Mouse (Mus musculus): ENCODE data around the gene Ifrd2. TPM values are rescaled to one million over a fixed set of nuclear protein-coding genes. Genes with fewer than 3 reads are reported as not detected.

Gene Ifrd2
- polyA plus RNA-seq, 1 experiment, result 55.4 TPM

GRCm38 (mm10) chr9:107545602-107546001 lies 41.8 kb upstream of the Ifrd2 start:
- H3K27ac ChIP-seq (ENCODE audit: insufficient read depth, low read depth, low read length), result no peak overlapping the region
- H3K4me3 ChIP-seq (ENCODE audit: low read depth, low read length), result no peak overlapping the region
- H3K36me3 ChIP-seq (ENCODE audit: control insufficient read depth, insufficient read depth, low read length), result peaks cover 8% of the 10 kb centered on the region; the same call in 1 of the 2 replicates
- no peaks in the 10 kb centered on the region for H3K27me3 ChIP-seq (ENCODE audit: control insufficient read depth, insufficient read depth, low read length)
- WGBS, result 18% methylated on average over 3 of the region's 3 CpGs
- TF ChIP-seq POLR2A (IDR thresholded peaks at IDR 0.05; ENCODE audit: low read depth, low read length), result no peak
- TF ChIP-seq CTCF (IDR thresholded peaks at IDR 0.05; ENCODE audit: extremely low read depth, insufficient read length, insufficient replicate concordance, low read depth, low read length), result peak; percentile 95; the same call in 1 of the 2 replicates
- peaks cover 15% of the 10 kb centered on the region for H3K4me1 ChIP-seq (ENCODE audit: control insufficient read depth, insufficient read depth, insufficient read length, low read length)

GRCm38 (mm10) chr9:107547026-107547425 lies 40.4 kb upstream of the Ifrd2 start, which contains the start of gene Zmynd10:
Gene Zmynd10, plus strand, starts transcription at chr9:107547298.
- 2% methylated on average over 20 of the region's 20 CpGs for WGBS
- Histone ChIP-seq H3K4me3 (ENCODE audit: low read depth, low read length) (peak within 1 kb of the TSS; percentile 27), H3K36me3 (ENCODE audit: control insufficient read depth, insufficient read depth, low read length) (peaks cover 8% of the 10 kb centered on the region; the same call in 1 of the 2 replicates), H3K27me3 (ENCODE audit: control insufficient read depth, insufficient read depth, low read length) (no peaks in the 10 kb centered on the region), H3K4me1 (ENCODE audit: control insufficient read depth, insufficient read depth, insufficient read length, low read length) (peaks cover 18% of the 10 kb centered on the region), H3K27ac (ENCODE audit: insufficient read depth, low read depth, low read length) (no peak within 1 kb of the TSS)
- TF ChIP-seq POLR2A (IDR thresholded peaks at IDR 0.05; ENCODE audit: low read depth, low read length), result no peak
- no peak for TF ChIP-seq CTCF (IDR thresholded peaks at IDR 0.05; ENCODE audit: extremely low read depth, insufficient read length, insufficient replicate concordance, low read depth, low read length)

DNA sequence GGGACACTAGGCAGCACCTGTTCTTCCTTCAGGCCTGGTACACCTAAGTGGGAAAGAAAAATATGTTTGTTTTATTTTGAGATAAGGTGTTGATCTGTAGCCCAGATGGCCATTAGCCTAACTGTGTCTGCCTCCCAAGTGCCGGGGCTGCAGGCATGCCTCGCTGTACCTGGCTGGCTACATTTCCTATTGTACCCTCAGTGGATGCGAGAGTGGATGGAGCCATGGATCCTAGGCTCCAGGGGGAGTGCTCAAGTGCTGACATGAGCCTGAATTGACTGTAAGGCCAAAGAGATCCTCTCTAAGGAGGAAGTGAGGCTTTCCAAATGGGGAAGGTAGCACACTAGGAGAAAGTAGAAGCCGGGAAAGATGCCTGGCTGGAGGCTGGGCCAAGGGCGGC lies 39.5 kb upstream of the Ifrd2 start:
- Histone ChIP-seq H3K4me3 (ENCODE audit: low read depth, low read length) (no peak overlapping the region), H3K36me3 (ENCODE audit: control insufficient read depth, insufficient read depth, low read length) (peaks cover 8% of the 10 kb centered on the region; the same call in 1 of the 2 replicates), H3K4me1 (ENCODE audit: control insufficient read depth, insufficient read depth, insufficient read length, low read length) (peaks cover 18% of the 10 kb centered on the region), H3K27ac (ENCODE audit: insufficient read depth, low read depth, low read length) (no peak overlapping the region), H3K27me3 (ENCODE audit: control insufficient read depth, insufficient read depth, low read length) (no peaks in the 10 kb centered on the region)
- WGBS, result 69% methylated on average over 5 of the region's 5 CpGs
- no peak for TF ChIP-seq POLR2A (IDR thresholded peaks at IDR 0.05; ENCODE audit: low read depth, low read length)
- TF ChIP-seq CTCF (IDR thresholded peaks at IDR 0.05; ENCODE audit: extremely low read depth, insufficient read length, insufficient replicate concordance, low read depth, low read length), result no peak

GRCm38 (mm10) chr9:107548820-107549219 lies 38.6 kb upstream of the Ifrd2 start:
- no peaks in the 10 kb centered on the region for H3K27me3 ChIP-seq (ENCODE audit: control insufficient read depth, insufficient read depth, low read length)
- H3K27ac ChIP-seq (ENCODE audit: insufficient read depth, low read depth, low read length), result no peak overlapping the region
- H3K4me1 ChIP-seq (ENCODE audit: control insufficient read depth, insufficient read depth, insufficient read length, low read length), result peaks cover 19% of the 10 kb centered on the region
- TF ChIP-seq CTCF (IDR thresholded peaks at IDR 0.05; ENCODE audit: extremely low read depth, insufficient read length, insufficient replicate concordance, low read depth, low read length) (no peak), POLR2A (IDR thresholded peaks at IDR 0.05; ENCODE audit: low read depth, low read length) (no peak)
- peaks cover 8% of the 10 kb centered on the region; the same call in 1 of the 2 replicates for H3K36me3 ChIP-seq (ENCODE audit: control insufficient read depth, insufficient read depth, low read length)
- H3K4me3 ChIP-seq (ENCODE audit: low read depth, low read length), result no peak overlapping the region
- 92% methylated on average over 10 of the region's 10 CpGs for WGBS

- Histone ChIP-seq H3K27me3 (ENCODE audit: control insufficient read depth, insufficient read depth, low read length) (no peaks in the 10 kb centered on the region), H3K27ac (ENCODE audit: insufficient read depth, low read depth, low read length) (no peak overlapping the region), H3K4me3 (ENCODE audit: low read depth, low read length) (no peak overlapping the region), H3K4me1 (ENCODE audit: control insufficient read depth, insufficient read depth, insufficient read length, low read length) (peaks cover 21% of the 10 kb centered on the region), H3K36me3 (ENCODE audit: control insufficient read depth, insufficient read depth, low read length) (peaks cover 3% of the 10 kb centered on the region; the same call in 1 of the 2 replicates)
- TF ChIP-seq POLR2A (IDR thresholded peaks at IDR 0.05; ENCODE audit: low read depth, low read length) (no peak), CTCF (IDR thresholded peaks at IDR 0.05; ENCODE audit: extremely low read depth, insufficient read length, insufficient replicate concordance, low read depth, low read length) (no peak)
- 91% methylated on average over 20 of the region's 20 CpGs for WGBS
These were observed 38.0 kb upstream of the Ifrd2 start for GRCm38 (mm10) chr9:107549297-107550074.

GRCm38 (mm10) chr9:107550491-107551116 lies 36.8 kb upstream of the Ifrd2 start:
- TF ChIP-seq CTCF (IDR thresholded peaks at IDR 0.05; ENCODE audit: extremely low read depth, insufficient read length, insufficient replicate concordance, low read depth, low read length) (no peak), POLR2A (IDR thresholded peaks at IDR 0.05; ENCODE audit: low read depth, low read length) (no peak)

More at GRCm38 (mm10) chr9:107550491-107551116, 36.8 kb upstream of the Ifrd2 start:
- Histone ChIP-seq H3K36me3 (ENCODE audit: control insufficient read depth, insufficient read depth, low read length) (no peaks in the 10 kb centered on the region), H3K4me3 (ENCODE audit: low read depth, low read length) (no peak overlapping the region), H3K27me3 (ENCODE audit: control insufficient read depth, insufficient read depth, low read length) (no peaks in the 10 kb centered on the region), H3K4me1 (ENCODE audit: control insufficient read depth, insufficient read depth, insufficient read length, low read length) (peaks cover 21% of the 10 kb centered on the region), H3K27ac (ENCODE audit: insufficient read depth, low read depth, low read length) (peak overlapping the region; percentile 33; the same call in 1 of the 2 replicates)
- WGBS, result 58% methylated on average over 23 of the region's 23 CpGs

Measured in small intestine, adult 2 months (tissue).